Mouse (Mus musculus): Measurements from ENCODE around the gene Zfp189. TPM values are rescaled to one million over a fixed set of nuclear protein-coding genes. Genes with fewer than 3 reads are reported as not detected.

The Zfp189 gene
- total RNA-seq, 2 experiments from 2014 or later, result 4.0 to 9.7 TPM

DNA sequence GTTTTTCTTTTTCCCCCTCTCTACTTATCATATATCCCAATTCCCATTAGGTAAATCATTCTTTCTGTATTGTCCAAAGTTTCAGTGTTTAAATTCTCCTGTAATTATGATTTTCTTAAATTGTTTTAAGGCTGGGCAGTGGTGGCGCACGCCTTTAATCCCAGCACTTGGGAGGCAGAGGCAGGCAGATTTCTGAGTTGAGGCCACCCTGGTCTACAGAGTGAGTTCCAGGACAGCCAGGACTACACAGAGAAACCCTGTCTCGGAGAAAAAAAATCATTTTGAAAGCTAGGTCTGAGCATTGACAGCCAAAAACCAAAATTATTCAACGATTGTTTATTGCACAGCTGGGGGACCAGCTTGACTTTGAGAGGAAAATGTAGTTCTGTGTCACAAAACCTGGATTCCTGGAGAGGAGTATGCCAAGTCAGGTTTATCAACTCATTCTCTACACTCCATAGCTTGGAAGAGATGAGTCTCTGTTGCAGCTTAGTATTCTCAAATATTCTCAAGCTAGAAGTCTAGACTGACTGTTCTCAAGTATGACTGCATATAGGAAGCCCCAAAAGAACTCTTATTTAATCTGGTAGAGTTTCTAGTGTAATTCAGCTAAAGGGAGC, 14.8 kb downstream of the Zfp189 start:
- ATAC-seq (replicated peaks; ENCODE audit: poor library complexity), result no peak

DNA sequence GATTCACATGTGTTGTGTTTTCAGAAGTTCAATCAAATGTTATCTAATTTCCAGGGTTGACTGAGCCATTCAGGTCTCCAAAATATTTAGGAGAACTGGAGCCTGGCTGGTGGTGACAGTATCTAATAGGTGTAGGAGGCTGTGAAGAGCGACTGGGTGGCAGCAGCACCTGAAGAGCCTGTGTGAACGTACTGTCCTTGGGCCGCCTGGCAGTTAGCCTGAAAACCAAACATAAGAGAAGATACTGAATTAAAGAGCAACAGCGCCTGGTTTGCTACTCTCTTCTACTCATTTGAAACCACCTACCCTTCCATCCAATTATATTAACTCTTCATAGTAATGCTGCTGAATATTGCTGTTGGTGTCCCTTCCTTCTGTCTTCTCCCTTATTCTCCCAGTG, 15.7 kb downstream of the Zfp189 start:
- ATAC-seq (replicated peaks; ENCODE audit: poor library complexity), result no peak

DNA sequence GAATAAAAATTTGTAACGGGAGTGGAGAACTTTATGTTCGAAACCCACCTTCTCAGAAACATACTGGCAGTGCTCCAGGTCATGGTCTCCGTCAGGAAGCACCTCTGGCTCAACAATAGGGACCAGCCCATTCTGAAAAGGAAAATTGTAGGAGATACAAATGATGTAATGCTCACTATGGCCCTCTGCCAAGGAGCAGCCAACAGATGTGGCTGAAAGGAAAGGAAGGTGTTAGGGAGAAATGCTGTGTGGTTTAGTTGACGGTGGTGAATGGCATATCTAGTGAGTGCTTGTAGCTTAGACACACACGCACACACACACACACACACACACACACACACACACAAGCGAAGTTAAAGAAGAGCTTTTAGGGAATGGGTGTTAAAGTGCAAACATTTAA, 18.7 kb downstream of the Zfp189 start:
- ATAC-seq (replicated peaks; ENCODE audit: poor library complexity), result no peak

DNA sequence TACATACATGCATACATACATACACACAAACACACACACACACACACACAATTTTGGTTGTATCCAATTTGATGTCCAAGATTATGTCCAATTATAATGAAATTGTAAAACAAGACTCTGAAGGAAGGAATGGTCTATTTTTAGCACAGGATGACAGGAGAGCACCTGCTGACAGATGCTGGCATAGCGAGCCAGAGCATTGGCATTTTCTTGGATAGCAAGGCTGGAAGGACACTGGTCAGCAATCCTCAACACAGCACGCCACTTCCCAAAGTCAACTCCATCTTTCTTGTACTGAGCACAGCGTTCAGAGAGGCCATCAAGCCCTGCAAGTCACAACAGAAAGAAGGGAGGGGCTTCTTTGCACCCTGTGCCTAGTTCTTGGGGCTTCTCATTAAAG, 20.0 kb downstream of the Zfp189 start:
- ATAC-seq (replicated peaks; ENCODE audit: poor library complexity), result no peak

DNA sequence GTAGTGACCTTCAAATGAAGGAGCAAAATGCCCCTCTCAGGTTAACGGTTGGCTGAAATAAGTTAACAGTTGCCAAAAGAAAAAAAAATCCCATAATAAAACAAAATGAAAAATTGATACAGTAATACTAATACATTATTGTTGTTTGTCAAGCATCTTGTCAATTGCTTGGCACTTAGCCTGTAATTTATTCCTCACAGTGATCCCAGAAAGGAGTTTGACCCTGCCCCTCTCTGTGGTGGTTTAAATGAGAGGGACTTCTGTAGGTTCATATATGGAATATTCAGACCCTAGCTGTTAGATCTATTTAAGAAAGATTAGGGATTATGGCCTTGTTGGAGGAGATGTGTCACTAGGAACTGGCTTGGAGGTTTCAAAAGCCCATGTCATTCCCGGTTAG, 25.1 kb downstream of the Zfp189 start:
- ATAC-seq (replicated peaks; ENCODE audit: poor library complexity), result no peak

DNA sequence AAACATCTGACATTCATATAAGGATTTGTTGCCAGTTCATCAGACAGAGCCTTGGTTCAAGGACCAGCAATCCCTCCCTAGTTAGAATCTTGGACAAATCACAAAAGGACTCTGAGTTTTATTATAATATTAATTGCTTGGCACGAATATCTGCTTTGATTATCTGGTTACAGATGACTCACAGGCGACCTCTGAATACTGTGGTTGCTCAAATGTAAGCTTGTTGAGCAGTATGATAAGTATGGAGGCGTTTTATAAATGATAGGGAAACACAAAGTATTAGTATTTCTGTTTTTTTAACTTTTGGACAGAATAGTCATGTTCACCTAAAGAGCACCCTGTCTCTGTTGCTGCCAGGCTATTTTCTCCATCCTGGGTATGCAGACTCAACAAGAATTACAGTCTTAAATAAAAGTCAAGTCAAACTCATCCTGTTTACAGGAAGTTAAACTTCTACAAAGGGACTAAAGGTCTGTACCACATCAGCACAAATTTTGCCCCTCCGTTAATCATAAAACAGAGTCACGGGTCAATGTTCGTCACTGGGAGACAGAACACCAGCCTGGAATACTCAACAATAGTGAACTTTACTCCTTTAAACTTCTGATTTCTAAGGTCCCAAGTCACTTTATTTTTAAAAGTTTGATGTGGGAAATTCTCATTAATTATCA, 26.0 kb downstream of the Zfp189 start:
- ATAC-seq (replicated peaks; ENCODE audit: poor library complexity), result no peak

DNA sequence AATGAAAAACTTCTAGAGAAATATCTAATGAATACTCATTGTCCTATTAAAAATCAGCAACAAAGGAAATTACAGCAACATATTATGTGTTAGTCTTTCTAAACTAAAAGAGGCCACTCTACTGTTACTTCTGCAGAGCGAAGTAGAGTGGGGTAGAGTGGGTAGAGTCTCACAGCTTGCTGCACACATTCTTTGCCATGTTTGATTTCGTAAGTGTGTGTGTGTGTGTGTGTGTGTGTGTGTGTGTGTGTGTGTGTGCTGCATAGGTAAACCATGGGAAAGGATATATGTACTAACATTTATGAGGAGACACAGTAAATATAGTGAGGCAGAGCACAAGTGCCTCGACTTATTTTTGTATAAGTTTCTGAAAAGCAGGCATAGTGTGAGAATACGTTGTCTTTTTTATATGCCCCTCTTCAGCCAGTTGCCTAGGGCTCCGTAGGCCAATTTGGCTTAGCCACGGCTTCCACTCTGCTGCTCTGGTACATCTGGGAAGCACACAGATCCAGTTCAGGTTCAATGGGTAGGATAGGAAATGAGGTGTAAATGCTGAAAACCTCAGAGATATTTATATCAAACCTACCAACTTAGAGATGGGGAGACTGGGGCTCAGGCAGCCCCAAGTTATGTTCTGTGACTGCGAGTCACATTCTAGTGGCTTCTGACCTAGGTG, 26.7 kb downstream of the Zfp189 start:
- ATAC-seq (replicated peaks; ENCODE audit: poor library complexity), result no peak

DNA sequence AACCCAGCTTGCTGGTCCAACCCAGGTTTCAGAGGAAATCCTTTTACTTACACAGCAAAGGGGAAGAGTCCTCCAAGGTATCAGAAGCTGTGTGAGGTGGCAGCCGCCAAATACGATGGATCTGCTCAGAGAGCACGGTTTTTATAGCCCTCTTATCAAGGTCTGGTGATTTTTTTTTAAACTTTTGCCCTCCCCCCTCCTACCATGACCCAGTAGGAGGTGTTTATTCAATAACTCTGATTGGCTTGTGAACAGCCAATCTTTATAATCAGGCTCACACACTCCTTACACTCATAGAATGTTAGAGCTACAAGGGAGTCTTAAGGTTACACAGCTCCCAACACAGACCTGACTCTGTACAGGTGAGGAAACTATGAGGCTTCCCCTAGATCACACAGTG, 28.4 kb downstream of the Zfp189 start, which contains the start of gene Aldob:
Gene Aldob (minus strand): TSS at position 164 of the 400 bp plus-strand sequence.
- ATAC-seq (replicated peaks; ENCODE audit: poor library complexity), result no peak

DNA sequence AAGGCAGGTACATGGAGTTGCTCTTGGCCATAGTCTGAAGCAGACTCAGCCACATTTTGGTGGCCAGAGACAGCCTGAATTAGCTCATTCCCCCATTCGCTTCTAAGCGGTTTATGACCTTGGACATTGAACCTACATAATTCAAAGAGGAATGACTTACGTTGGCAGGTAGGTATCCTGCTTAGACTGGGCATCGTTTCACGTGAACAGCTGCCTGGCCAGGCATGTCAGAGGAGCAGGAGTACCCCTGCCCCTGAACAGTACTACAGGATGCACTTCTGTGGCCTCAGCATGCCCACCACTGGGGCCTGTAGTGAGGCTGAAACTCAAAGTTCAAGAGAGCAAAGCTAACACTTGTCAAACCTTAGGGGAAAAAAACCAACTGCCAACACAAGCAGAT, 32.4 kb downstream of the Zfp189 start:
- no peak for ATAC-seq (replicated peaks; ENCODE audit: poor library complexity)

DNA sequence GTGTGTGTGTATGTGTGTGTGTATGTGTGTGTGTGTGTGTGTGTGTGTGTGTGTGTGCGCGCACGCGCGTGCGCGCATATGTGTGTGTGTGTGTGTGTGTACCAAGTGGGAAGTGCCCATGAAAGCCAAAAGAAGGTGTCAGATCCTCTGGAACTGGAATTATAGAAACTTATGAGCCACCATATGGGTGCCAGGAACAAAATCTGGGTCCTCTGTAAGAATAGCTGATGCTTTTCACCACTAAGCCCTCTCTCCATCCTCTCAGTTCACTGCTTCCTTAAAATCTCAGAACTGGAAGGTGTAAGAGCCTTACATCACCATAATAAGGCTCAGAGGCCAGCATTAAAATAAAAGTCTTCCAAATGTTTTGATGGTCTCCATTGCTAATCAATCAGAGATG, 36.4 kb downstream of the Zfp189 start:
- ATAC-seq (replicated peaks; ENCODE audit: poor library complexity), result no peak

DNA sequence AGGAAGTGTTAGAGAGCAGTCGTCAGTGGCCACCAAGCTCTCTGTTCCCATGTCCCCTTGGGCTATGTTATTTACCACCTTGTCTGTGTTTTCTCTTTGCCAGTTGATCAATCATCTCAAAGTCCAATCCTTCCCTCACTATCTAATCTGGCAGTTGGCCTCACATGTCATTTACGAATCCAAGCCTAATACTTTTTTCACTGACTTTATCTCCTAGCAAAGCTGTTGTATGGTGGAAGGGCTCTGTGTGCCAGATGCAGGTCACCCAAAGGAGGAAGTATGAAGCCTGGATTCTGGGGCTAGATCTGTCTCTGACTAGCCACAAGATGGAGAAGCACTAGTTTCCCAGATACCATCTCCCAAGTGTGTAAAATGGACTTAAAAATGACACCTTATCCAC, 37.2 kb downstream of the Zfp189 start:
- ATAC-seq (replicated peaks; ENCODE audit: poor library complexity), result no peak

DNA sequence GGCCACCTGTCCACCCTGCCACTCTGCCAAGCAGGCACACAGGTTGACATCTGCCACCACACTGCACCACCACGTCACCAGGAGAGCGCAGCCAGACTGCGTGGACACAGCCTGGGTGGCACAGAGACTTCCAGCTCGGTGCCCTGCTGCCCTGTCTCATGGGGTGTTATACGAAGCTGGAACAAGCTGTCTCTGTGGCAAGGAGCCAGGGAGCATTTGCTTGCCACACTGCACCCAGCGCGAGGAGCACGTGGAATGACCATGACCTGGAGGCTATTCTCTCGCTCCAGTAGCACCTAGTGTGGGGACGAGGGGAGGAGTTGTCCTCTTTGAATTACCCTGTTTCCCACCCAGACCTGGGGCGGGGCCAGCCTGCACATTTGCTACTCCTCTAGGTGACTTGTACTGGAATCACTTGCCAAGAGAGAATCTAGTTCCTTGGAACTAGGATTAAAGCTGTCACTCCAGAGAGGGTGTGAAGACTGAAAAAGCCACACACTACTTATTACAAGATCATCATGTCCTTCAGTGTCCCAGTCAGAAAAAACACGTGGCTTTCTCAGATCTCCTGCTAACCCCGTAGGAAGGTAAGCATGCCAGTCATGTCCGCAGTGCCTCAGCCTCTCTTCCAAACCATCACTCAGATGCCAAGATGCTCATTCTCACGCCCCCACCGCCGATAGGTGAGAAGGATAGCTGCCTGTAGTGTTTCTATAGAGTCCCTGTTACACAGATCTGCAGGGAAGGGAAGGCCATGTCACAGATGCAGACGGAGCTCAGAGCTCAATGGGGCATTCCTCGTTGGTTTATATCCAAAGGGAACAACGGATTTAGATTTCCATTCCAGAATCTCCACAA, 39.2 kb downstream of the Zfp189 start:
- ATAC-seq (replicated peaks; ENCODE audit: poor library complexity), result no peak

DNA sequence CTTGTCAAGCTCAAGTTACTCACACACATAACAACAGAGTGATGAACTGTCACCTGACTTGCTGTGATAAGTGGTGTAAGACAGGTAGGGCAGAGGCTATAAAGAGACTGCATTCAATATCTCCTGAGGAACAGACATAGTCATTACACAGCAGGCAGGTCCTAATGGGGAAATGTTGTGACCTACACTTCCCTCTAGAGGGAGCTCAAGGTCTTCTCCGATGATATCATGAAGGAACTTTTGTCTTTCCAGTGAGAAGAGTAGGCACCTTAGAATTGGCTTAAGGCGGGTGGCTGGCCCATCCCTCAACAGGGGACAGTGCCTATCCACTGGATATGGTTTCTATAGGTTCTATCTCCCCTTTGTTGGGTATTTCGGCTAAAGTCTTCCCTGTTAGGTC, 46.6 kb downstream of the Zfp189 start:
- peak; percentile 100 for ATAC-seq (replicated peaks; ENCODE audit: poor library complexity)

DNA sequence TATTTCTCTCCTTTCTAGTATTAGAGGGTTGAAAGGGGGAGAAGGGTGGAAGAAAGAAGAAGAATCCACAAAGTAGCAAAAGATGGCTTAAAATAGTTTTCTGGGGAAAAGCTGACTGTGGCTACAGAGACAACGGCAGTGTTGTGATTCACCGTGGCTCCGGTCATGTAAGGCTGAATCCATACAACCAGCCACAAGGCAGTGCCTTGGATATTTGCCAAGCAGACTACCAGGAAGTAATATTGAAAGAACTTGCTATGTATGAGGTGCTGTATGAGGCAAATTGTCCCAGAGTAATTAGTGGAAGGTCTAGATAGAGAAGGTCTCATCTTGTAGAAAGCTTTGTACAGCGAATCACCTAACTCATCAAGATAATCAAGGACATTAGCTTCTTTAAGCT, 51.2 kb downstream of the Zfp189 start:
- ATAC-seq (replicated peaks; ENCODE audit: poor library complexity), result no peak

Other genes starting within 250 kb of the Zfp189 start
- gene Acnat2, start 113.0 kb upstream of the Zfp189 start, total RNA-seq (2015), result not detected in 2 replicates
- gene Acnat2, start 113.0 kb upstream of the Zfp189 start, total RNA-seq (2017), result not detected in 2 replicates
- gene Acnat1, start 47.3 kb upstream of the Zfp189 start, total RNA-seq (2015), result not detected in 2 replicates
- not detected in 2 replicates for gene Acnat1, start 47.3 kb upstream of the Zfp189 start, total RNA-seq (2017)
- gene Baat, start 14.6 kb upstream of the Zfp189 start, total RNA-seq (2015), result not detected in 2 replicates
- gene Baat, start 14.6 kb upstream of the Zfp189 start, total RNA-seq (2017), result not detected in 2 replicates
- gene Mrpl50, start 83 bp upstream of the Zfp189 start, total RNA-seq (2015), result 45.5 and 50.4 TPM in 2 replicates
- gene Mrpl50, start 83 bp upstream of the Zfp189 start, total RNA-seq (2017), result 35.6 and 44.8 TPM in 2 replicates
- not detected in 2 replicates for gene Aldob, start 28.4 kb downstream of the Zfp189 start, total RNA-seq (2015)
- gene Aldob, start 28.4 kb downstream of the Zfp189 start, total RNA-seq (2017), result not detected in 2 replicates
- 0.35 and 0.61 TPM in 2 replicates for gene Tmem246, start 76.7 kb downstream of the Zfp189 start, total RNA-seq (2015)
- 0.08 and 0.20 TPM in 2 replicates for gene Tmem246, start 76.7 kb downstream of the Zfp189 start, total RNA-seq (2017)
- 39.5 and 42.9 TPM in 2 replicates for gene Rnf20, start 110.8 kb downstream of the Zfp189 start, total RNA-seq (2015)
- gene Rnf20, start 110.8 kb downstream of the Zfp189 start, total RNA-seq (2017), result 121 and 156 TPM in 2 replicates
- gene Ppp3r2, start 160.8 kb downstream of the Zfp189 start, total RNA-seq (2015), result not detected in 2 replicates
- gene Ppp3r2, start 160.8 kb downstream of the Zfp189 start, total RNA-seq (2017), result not detected in 2 replicates

Measured in megakaryocyte progenitor cell, adult 5-6 weeks (primary cell).